Mouse (Mus musculus) adrenal gland (tissue): Measurements from ENCODE around the gene Iqcd.

Experiments used
- intact Hi-C: fragments of 180-260 bp; cut with DNase I; formaldehyde crosslinking; loops from one replicate; pipeline ENCODE4 v1.15.1; 2025

The Iqcd gene

GRCm38 (mm10) chr5:120570289-120570897 is 18.4 kb upstream of the Iqcd start:
- intact Hi-C loops = no loop called here

GRCm38 (mm10) chr5:120571056-120571740 is 17.6 kb upstream of the Iqcd start:
- intact Hi-C loops = no loop called here

- intact Hi-C loops = no loop called here
These were observed 14.2 kb upstream of the Iqcd start for GRCm38 (mm10) chr5:120574469-120575063.

- intact Hi-C loops = no loop called here
These were observed 12.0 kb upstream of the Iqcd start for GRCm38 (mm10) chr5:120576781-120577301.

GRCm38 (mm10) chr5:120577935-120578441 is 10.8 kb upstream of the Iqcd start:
- intact Hi-C loops = no loop called here

- intact Hi-C loops = no loop called here
These were observed 10.2 kb upstream of the Iqcd start for GRCm38 (mm10) chr5:120578504-120579081.

- intact Hi-C loops = no loop called here
These were observed 9.5 kb upstream of the Iqcd start for GRCm38 (mm10) chr5:120579211-120579897.

GRCm38 (mm10) chr5:120579898-120580626 is 8.8 kb upstream of the Iqcd start:
- intact Hi-C loops = no loop called here

GRCm38 (mm10) chr5:120582002-120582401 is 6.8 kb upstream of the Iqcd start:
- intact Hi-C loops = no loop called here

GRCm38 (mm10) chr5:120583511-120583910 is 5.3 kb upstream of the Iqcd start:
- intact Hi-C loops = no loop called here

GRCm38 (mm10) chr5:120584968-120585367 is 3.8 kb upstream of the Iqcd start:
- intact Hi-C loops = loop anchor here (5.0 kb wide), 1 partner anchor 33 kb away; no protein-coding TSS in a partner anchor

- intact Hi-C loops = loop anchor here (5.0 kb wide), 1 partner anchor 35 kb away; no protein-coding TSS in a partner anchor
These were observed 1.8 kb upstream of the Iqcd start for GRCm38 (mm10) chr5:120586741-120587615.

GRCm38 (mm10) chr5:120587616-120587926 is 1.2 kb upstream of the Iqcd start:
- intact Hi-C loops = loop anchor here (5.0 kb wide), 1 partner anchor 35 kb away; no protein-coding TSS in a partner anchor

GRCm38 (mm10) chr5:120587940-120588568 is 762 bp upstream of the Iqcd start:
- intact Hi-C loops = loop anchor here (5.0 kb wide), 1 partner anchor 36 kb away; no protein-coding TSS in a partner anchor

GRCm38 (mm10) chr5:120590356-120591010 is 1.7 kb downstream of the Iqcd start:
- intact Hi-C loops = no loop called here

GRCm38 (mm10) chr5:120592141-120592540 is 3.3 kb downstream of the Iqcd start:
- intact Hi-C loops = no loop called here

- intact Hi-C loops = no loop called here
These were observed 5.7 kb downstream of the Iqcd start for GRCm38 (mm10) chr5:120594485-120594884.

GRCm38 (mm10) chr5:120599625-120600024 is 10.8 kb downstream of the Iqcd start:
- intact Hi-C loops = no loop called here
